Mouse (Mus musculus): Measurements from ENCODE around the gene Trnt1. TPM values are rescaled to one million over a fixed set of nuclear protein-coding genes. Genes with fewer than 3 reads are reported as not detected.
A peak's percentile ranks its signal among the peaks of the same experiment; 100 is the strongest.

Trnt1 gene
- total RNA-seq, 1 experiment from 2014 or later, result 106 TPM

DNA sequence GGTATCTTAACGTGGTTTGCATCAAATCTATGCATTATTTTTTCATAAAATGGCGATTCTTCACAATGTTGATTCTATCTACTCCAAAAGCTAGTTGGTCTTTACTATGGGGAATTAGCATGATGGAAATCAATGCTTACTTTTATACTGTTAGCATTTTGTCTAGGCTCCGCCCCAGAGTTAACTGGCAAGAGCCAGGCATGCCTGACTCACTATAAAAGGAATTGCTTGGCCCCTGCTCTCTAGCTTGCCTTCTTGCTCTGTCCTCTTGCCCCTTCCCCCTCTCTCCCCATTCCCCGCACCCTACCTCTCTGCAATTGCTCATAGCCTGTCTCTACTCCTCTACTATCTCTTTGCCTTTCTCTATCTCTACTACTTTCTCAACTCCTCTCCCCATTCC is 2.1 kb upstream of the Trnt1 start:
- no peak for ATAC-seq (ENCODE audit: extremely low read depth, insufficient number of reproducible peaks, low FRiP score, poor library complexity, severe bottlenecking)

DNA sequence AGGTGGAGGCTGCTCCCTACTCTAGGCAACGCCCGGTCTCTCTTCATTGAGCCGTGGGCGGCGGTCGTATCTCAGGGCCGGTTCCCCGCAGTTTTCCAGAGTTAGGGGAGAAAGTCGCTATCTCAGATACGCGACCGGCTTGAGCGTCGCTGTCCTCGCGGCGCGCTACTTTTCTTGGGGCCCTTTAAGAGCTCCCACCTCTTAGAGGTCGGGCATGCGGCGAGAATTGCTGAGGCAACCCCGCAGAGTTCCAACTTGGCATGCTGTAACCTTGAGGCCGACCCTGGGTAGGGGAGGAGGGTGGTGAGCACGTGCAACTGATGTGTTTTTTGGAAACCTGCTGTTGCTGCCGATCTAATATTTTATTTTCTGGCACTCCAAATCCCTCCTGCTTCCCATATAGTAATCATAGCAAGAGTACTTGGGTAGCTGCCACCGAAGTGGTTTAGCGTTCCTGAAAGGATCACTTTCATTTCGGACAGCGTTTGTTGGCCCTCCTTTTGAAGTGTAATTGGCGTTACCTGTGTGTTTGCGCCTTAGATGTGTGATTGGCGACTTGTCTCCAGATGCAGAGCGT is 458 bp downstream of the Trnt1 start:
- ATAC-seq (ENCODE audit: extremely low read depth, insufficient number of reproducible peaks, low FRiP score, poor library complexity, severe bottlenecking), result no peak

DNA sequence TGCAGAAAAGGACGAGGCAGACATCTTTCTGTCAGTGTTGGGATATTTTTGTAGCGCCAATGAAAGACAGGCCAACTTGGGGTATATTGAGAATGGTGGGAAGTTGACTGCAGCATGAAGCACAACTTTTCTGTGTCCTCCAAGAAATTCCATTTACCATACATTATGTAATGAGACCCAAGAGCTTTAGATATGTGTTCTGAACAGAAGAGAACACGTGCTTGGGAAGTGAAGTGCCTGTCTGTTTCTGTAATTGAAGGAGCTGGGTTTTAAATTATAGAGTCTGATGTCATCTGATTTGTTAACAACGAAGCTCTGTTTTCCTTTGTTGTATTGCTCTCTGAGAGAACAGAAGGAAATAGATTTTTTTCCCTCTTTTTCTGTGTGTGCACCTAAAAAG is 1.1 kb downstream of the Trnt1 start:
- ATAC-seq (ENCODE audit: extremely low read depth, insufficient number of reproducible peaks, low FRiP score, poor library complexity, severe bottlenecking), result no peak

GRCm38 (mm10) chr6:106787138-106787537 is 18.2 kb downstream of the Trnt1 start:
- no peak for ATAC-seq (ENCODE audit: extremely low read depth, insufficient number of reproducible peaks, low FRiP score, poor library complexity, severe bottlenecking)

DNA sequence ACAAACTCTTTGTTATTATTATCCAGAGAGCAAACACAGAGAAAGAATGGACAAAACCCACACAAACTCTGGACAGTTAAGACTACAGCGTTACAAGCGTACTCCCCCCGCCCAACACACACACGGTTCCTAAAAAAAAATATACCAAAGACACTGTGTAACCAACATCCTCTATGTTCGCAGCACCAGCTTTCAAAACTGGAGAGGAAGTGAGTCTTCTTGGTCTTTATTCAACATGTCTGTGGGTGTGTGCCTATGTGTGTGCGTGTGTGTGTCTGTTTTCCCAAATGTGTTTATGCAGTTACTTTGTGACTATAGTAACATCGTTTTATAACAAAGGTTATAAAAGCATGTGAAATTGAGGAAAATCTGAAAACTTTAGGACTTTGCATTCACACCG is 22.5 kb downstream of the Trnt1 start:
- ATAC-seq (ENCODE audit: extremely low read depth, insufficient number of reproducible peaks, low FRiP score, poor library complexity, severe bottlenecking), result no peak

- no peak for ATAC-seq (ENCODE audit: extremely low read depth, insufficient number of reproducible peaks, low FRiP score, poor library complexity, severe bottlenecking)
Measured at GRCm38 (mm10) chr6:106792486-106792885, 23.6 kb downstream of the Trnt1 start.

- ATAC-seq (ENCODE audit: extremely low read depth, insufficient number of reproducible peaks, low FRiP score, poor library complexity, severe bottlenecking), result peak; percentile 81
Measured at GRCm38 (mm10) chr6:106793088-106793487, 24.2 kb downstream of the Trnt1 start.

DNA sequence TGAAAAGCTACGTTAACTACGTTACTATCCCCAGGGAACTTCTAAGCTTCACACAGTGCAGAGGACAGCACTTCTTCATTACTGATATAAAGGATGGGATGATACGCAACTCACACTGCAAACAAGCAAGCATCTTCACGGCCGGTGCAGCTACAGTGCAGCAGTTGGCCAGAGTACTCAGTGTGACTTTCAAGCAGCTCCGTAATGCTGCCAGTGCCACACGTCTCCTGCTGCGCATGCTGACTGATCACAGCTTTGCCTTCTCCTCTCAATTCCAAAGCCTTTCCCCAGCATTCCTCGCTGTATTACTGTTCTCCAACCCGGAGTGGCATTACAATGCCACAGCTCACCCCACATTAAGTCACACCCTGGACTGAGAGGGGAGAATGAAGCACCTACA is 24.7 kb downstream of the Trnt1 start:
- ATAC-seq (ENCODE audit: extremely low read depth, insufficient number of reproducible peaks, low FRiP score, poor library complexity, severe bottlenecking), result no peak

DNA sequence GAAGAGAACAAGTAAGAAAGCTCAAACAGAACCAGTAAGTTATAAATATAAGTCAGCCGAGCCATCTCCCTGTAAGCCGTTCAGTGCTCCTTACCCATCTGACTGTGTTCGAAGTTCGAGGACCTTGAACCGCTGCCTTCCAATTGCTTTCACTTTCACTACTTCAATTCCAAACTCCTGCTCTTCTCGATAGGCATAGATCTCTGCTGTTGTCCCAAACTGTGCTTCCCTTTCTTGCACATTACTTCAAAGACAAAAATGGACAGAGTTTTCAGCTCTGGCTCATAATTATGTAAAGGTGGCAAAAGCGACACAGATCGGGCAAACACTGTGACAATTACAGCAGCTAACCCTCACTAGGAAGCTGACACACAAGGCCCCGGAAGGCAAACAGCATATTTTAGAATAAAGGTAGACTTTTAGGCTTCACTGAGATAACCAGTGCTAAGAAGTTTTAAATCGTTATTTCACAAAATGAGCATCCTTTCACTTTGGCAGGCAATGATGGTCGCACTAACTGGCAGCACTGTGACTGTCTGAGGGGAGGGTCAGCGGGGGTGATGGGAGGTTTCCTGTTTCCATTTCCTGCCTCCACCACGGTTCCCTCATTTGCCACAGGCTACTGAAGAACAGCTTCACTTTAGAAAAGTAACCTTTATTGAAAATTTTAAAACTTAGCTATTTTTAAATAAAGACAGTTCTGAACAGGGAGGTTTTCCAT is 25.3 kb downstream of the Trnt1 start:
- no peak for ATAC-seq (ENCODE audit: extremely low read depth, insufficient number of reproducible peaks, low FRiP score, poor library complexity, severe bottlenecking)

GRCm38 (mm10) chr6:106799333-106800226 is 30.7 kb downstream of the Trnt1 start, which contains the start of gene Crbn:
Gene Crbn (minus strand): TSS chr6:106800077.
- ATAC-seq (ENCODE audit: extremely low read depth, insufficient number of reproducible peaks, low FRiP score, poor library complexity, severe bottlenecking), result peak; percentile 98

- ATAC-seq (ENCODE audit: extremely low read depth, insufficient number of reproducible peaks, low FRiP score, poor library complexity, severe bottlenecking), result no peak
Measured at GRCm38 (mm10) chr6:106800227-106800557, 31.3 kb downstream of the Trnt1 start.

DNA sequence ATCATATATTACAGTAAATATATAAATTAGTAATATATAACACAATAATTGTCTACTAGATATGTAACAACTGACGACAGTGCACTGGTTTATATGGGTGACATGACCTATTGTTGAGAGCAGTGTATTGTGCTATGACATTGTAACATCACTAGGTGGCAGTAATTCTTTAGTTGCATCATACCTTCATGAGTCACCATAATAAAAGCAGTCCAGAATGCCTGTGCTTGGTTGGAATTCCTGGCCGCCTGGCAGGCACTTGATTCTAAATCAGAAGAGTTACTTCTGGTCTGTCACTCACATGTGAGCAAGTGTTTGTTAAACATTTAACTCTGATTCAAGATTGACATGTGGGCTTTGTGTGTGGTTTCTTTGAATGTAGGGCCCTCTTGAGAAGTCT is 36.0 kb downstream of the Trnt1 start:
- ATAC-seq (ENCODE audit: extremely low read depth, insufficient number of reproducible peaks, low FRiP score, poor library complexity, severe bottlenecking), result peak; percentile 42; the same call in 1 of the 2 replicates

- ATAC-seq (ENCODE audit: extremely low read depth, insufficient number of reproducible peaks, low FRiP score, poor library complexity, severe bottlenecking), result no peak
Measured at GRCm38 (mm10) chr6:106809161-106809560, 40.2 kb downstream of the Trnt1 start.

DNA sequence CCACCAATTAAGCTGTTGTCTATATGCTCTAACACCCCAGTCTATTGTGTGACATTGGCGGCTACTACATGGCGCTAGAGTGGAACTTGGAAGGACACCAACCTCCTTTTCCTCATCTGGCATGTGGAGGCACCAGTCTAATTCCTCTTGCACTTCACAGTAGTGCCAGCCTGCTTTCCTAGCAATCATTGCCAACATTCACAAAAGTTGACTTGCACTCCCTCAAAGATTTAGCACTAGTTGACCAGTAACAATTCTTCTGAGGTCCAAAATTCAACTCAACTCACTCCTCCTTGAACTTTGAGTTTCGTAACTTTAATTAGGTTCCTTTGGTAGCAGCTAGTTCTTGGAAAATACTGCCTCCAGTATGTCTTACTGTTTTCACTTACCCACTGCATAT is 41.8 kb downstream of the Trnt1 start:
- ATAC-seq (ENCODE audit: extremely low read depth, insufficient number of reproducible peaks, low FRiP score, poor library complexity, severe bottlenecking), result no peak

GRCm38 (mm10) chr6:106819246-106819645 is 50.3 kb downstream of the Trnt1 start:
- ATAC-seq (ENCODE audit: extremely low read depth, insufficient number of reproducible peaks, low FRiP score, poor library complexity, severe bottlenecking), result no peak

DNA sequence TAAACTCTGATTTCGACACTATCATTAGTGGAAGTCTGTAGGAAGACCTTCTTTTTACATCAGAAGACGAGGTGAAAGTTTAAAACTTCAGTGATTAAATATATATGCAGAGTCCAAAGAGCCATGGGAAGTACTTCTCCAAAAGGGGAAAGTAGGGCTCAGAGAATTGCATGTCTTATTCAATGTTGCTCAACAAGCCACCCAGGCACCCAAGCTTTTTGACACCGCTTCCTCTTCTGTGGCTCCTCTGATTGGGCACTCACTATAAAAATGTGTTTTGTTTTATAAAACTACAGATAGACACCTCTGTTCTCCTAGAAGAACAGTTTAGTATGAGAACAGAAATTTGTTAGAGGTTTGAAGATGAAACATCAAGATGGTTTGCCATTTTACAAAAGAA is 51.0 kb downstream of the Trnt1 start:
- no peak for ATAC-seq (ENCODE audit: extremely low read depth, insufficient number of reproducible peaks, low FRiP score, poor library complexity, severe bottlenecking)

DNA sequence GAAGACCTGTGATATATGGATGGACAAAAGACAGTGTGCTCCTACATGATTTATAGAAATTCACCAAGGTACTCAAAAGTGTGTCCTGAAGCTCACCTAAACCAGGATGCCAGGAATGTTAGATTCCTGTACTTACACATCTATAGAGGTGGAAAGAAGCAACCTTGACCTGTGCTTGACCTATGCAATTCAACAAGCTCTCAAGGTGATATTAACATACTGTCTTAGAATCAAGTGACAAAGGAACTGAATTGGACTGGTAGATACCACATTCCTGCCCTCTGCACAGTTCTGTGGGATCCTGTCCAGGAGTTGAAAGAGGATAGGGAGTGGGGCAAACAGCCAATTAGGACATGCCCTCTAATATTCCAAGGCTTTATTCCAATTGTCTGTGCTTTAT is 51.6 kb downstream of the Trnt1 start:
- ATAC-seq (ENCODE audit: extremely low read depth, insufficient number of reproducible peaks, low FRiP score, poor library complexity, severe bottlenecking), result no peak

DNA sequence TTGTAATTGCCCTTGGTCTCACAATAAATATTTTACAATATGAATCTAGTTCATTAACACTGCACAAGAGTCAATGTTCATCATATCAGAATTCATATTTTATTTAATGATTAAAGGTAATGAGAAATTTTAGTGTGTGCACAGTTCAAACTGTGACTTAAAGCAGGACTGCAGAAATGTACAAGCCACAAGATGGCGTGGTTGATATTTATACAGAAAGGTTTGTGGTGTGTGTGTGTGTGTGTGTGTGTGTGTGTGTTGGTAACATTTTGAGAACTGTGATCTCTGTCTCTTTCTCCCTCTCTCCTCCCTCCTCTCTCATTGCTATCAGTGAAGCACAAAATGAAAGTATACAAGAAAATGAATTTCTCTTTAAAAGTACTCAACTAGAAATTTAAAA is 53.4 kb downstream of the Trnt1 start:
- ATAC-seq (ENCODE audit: extremely low read depth, insufficient number of reproducible peaks, low FRiP score, poor library complexity, severe bottlenecking), result no peak
